9 mouse cellular contexts compared by ENCODE assay signal in the genomic region with DNA sequence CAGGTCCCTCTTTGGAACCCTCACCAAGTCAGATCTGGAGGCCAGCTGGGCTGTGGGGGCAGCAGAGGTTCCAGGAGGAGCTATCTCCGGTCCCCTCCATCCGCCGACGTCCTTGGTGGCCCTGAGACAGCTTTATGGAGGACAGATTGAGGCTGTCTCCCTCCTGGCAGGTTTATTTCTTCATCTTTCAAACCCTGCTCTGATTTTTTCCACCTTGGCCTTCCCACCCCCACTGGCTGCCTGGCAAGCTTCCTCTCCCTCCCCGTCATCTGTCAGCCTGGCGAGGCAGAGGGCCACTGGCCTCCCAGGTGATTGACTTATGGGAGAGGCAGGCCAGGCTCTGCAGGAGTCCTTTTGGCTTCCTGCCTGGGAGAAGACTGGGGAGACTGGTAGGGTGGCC.
DNase-seq lines count a peak whose midpoint lies in the region; ATAC-seq and TF ChIP-seq lines count a peak whose summit lies in the region.
"Had no signal": no experiment of that assay in that cellular context is flagged by ENCODE, and none has a peak within 500 bp of the region (broad histone marks: within the 10 kb centered on the region; RNA-seq: fewer than 3 reads in every experiment).

No protein-coding gene starts in this region.

- peaks cover 59% of the 10 kb centered on the region for H3K4me1 ChIP-seq in forebrain, embryonic 15.5 days
- no peaks in the 10 kb centered on the region; the same call in 1 of the 2 replicates for H3K4me1 ChIP-seq in stomach, postnatal 0 days (replicated peaks; ENCODE audit: control insufficient read depth, insufficient read depth)

- no peak overlapping the region for H3K4me3 ChIP-seq in forebrain, embryonic 15.5 days
- H3K4me3 ChIP-seq in stomach, postnatal 0 days (ENCODE audit: low read depth, low read length) = no peak overlapping the region

- no peak overlapping the region for H3K4me2 ChIP-seq in forebrain, embryonic 15.5 days (replicated peaks)
- no peak overlapping the region for H3K4me2 ChIP-seq in stomach, postnatal 0 days (replicated peaks; ENCODE audit: low read depth)

- no peak overlapping the region for H3K9ac ChIP-seq in forebrain, embryonic 15.5 days (replicated peaks)
- no peak overlapping the region for H3K9ac ChIP-seq in stomach, postnatal 0 days (ENCODE audit: low read length)

- ATAC-seq in forebrain, embryonic 15.5 days (replicated peaks) = no peak
- ATAC-seq in stomach, postnatal 0 days (ENCODE audit: low FRiP score, low TSS enrichment) = no peak
- ATAC-seq: Patski had no signal

- no peaks in the 10 kb centered on the region for H3K27me3 ChIP-seq in forebrain, embryonic 15.5 days
- H3K27me3 ChIP-seq in stomach, postnatal 0 days (ENCODE audit: control insufficient read depth, insufficient read depth, low read length) = no peaks in the 10 kb centered on the region
- H3K27me3 ChIP-seq: Patski had no signal

- TF ChIP-seq EP300 in stomach, postnatal 0 days (optimal IDR thresholded peaks at IDR 0.05) = no peak

- WGBS in forebrain, embryonic 15.5 days = 54% methylated on average over 6 of the region's 6 CpGs
- 54% methylated on average over 6 of the region's 6 CpGs for WGBS in stomach, postnatal 0 days

- H3K27ac ChIP-seq in forebrain, embryonic 15.5 days (replicated peaks) = peak overlapping the region; percentile 84
- H3K27ac ChIP-seq in stomach, postnatal 0 days (replicated peaks) = 0 out of 2 replicates have a peak overlapping the region, but pooled peaks have one; percentile 0

- H3K9me3 ChIP-seq in forebrain, embryonic 15.5 days = no peaks in the 10 kb centered on the region
- H3K9me3 ChIP-seq in stomach, postnatal 0 days (ENCODE audit: control insufficient read depth, low read length) = no peaks in the 10 kb centered on the region

- H3K36me3 ChIP-seq in forebrain, embryonic 15.5 days = peaks cover 3% of the 10 kb centered on the region; the same call in 1 of the 2 replicates
- H3K36me3 ChIP-seq in stomach, postnatal 0 days (ENCODE audit: control insufficient read depth, insufficient read depth, low read length) = 0 out of 2 replicates have a peak, but pooled peaks cover 4% of the 10 kb centered on the region

- DNase-seq in ovary, adult 18-20 months (ENCODE audit: low spot score) = peak; percentile 48
- DNase-seq in ovary, postnatal 10 days (ENCODE audit: low spot score) = no peak
- peak; percentile 70 for DNase-seq in kidney, postnatal 10 days
- DNase-seq in stomach, postnatal 0 days (ENCODE audit: low spot score) = no peak
- no peak for DNase-seq in T-cell, adult 2 months (ENCODE audit: low spot score)
- DNase-seq in retina, embryonic 14.5 days (ENCODE audit: low spot score) = no peak
- no peak for DNase-seq in right cerebral cortex, adult 18-20 months

- no peak for TF ChIP-seq CTCF in stomach, postnatal 0 days (IDR thresholded peaks at IDR 0.05; ENCODE audit: low read depth)

Comparison
In these comparisons a context has a peak if more than half of its experiments do, and no peak if none do; other contexts are left out.
1. DNase-seq: peak in ovary, adult 18-20 months (single experiment) and kidney, postnatal 10 days (single experiment); none in ovary, postnatal 10 days (single experiment), stomach, postnatal 0 days (single experiment), T-cell, adult 2 months (single experiment), retina, embryonic 14.5 days (single experiment) and right cerebral cortex, adult 18-20 months (single experiment).